Mouse (Mus musculus): ENCODE measurements around the gene Pip5k1a.
"Not testable (repeated sequence)": the region's sequence is repeated elsewhere in the genome, so short reads cannot be mapped to it uniquely, and the experiment has no call there.

Gene Pip5k1a

GRCm38 (mm10) chr3:95106338-95107117 lies at the start of gene Pip5k1a:
Gene Pip5k1a (minus strand): TSS chr3:95106930.
- DNase-seq (ENCODE audit: low read depth) = peak; percentile 99

- DNase-seq (ENCODE audit: low read depth) = peak; percentile 66
These were observed 47.1 kb upstream of the Pip5k1a start for GRCm38 (mm10) chr3:95153874-95154273.

GRCm38 (mm10) chr3:95147924-95148323 lies 41.2 kb upstream of the Pip5k1a start:
- no peak for DNase-seq (ENCODE audit: low read depth)

DNA sequence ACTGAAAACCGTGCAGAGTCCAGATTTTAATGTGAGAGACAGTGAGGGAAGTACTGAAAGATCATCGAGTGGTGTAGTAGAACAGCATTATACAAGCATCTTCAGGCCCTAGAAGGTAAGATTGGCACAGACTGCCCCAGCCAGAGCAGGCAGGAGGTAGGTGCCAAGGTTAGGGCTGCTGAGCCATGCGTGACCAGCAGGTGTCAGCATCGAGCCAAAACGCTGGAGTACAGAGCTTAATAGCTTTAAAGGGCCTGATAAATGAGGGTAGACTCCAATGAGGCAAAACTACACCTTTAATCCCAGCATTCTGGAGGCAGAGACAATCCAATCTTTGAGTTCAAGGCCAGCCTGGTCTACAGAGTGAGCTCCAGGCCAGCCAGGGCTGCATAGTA lies 35.9 kb upstream of the Pip5k1a start:
- peak; percentile 89 for DNase-seq (ENCODE audit: low read depth)

- DNase-seq (ENCODE audit: low read depth) = no peak
These were observed 35.4 kb upstream of the Pip5k1a start, which contains the start of gene Tnfaip8l2 for GRCm38 (mm10) chr3:95141952-95142616. Gene Tnfaip8l2 (minus strand): TSS chr3:95142360.

DNA sequence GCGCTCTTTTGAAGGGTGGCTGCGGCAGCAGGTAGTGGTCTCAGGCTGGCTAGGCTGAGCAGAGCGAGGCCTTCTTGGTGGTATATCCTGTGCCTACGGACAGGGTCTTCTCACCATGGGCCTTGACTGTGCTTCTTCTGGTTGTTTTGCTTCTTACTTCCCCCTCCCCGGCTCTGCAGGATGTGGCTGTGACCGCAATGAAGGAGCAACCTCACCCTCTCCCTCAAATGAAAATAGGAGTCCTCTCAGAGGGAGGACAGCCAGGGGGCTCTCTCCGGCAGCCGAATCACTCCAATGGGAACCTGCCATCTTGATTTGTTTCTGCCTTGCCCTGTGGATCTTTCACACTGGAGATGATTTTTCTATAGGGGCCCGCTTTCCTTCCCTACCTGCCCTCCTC lies 34.7 kb upstream of the Pip5k1a start:
- no peak for DNase-seq (ENCODE audit: low read depth)

GRCm38 (mm10) chr3:95140795-95141194 lies 34.1 kb upstream of the Pip5k1a start:
- DNase-seq (ENCODE audit: low read depth) = no peak

GRCm38 (mm10) chr3:95140289-95140595 lies 33.5 kb upstream of the Pip5k1a start:
- DNase-seq (ENCODE audit: low read depth) = no peak

DNA sequence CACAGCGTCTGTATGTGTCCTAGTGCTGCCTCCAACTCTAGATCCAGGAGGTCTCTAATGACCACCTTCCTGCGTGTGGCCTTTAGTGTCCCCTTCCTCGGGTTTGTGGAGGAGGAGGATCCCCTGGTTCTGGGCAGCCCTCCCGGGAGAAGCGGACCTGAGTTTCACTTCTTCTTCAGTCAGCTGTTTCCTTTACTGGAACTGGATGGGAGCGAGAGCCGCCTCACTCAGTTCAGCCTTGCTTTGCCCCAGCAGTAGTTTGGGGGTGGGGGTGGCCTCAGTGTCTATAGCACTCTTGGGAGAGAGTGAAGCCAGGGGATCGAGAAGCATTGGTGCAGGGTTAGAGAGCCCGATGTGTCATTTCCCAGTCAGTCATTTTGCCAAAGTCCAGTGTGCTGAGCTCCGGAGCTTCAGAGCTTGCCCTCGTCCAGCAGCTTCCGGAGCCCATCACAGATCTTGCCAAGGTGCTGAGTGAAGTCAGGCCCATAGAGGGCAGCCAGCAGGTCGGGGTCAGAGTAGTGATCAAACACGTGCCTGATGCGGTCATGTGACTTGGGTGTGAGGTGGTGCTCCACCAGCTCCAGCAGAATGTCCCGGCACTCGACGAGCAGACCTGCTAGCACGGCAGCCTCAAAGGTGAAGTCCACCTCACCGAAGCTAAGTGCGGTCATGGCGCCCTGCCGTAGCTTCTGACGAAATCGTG lies 33.0 kb upstream of the Pip5k1a start:
- DNase-seq (ENCODE audit: low read depth) = no peak

DNA sequence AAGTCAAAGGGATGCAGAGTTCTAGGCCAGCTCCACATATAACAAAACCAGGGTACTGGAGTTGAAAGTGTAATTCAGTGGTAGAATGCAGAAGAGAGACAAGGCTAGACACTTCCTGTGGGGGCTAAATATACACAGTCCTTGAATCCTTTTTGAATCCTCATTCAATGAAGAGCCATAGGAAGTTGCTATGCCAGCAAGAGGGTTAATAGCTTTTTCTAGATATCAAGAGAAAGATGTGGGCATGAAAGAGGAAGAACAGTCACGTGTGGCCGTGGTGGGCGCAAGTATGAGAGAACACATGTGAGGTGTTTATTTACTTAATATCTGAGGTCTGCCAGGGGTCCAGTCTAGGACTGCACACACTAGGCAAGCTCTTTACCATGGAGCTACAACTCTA lies 29.6 kb upstream of the Pip5k1a start:
- DNase-seq (ENCODE audit: low read depth) = no peak

DNA sequence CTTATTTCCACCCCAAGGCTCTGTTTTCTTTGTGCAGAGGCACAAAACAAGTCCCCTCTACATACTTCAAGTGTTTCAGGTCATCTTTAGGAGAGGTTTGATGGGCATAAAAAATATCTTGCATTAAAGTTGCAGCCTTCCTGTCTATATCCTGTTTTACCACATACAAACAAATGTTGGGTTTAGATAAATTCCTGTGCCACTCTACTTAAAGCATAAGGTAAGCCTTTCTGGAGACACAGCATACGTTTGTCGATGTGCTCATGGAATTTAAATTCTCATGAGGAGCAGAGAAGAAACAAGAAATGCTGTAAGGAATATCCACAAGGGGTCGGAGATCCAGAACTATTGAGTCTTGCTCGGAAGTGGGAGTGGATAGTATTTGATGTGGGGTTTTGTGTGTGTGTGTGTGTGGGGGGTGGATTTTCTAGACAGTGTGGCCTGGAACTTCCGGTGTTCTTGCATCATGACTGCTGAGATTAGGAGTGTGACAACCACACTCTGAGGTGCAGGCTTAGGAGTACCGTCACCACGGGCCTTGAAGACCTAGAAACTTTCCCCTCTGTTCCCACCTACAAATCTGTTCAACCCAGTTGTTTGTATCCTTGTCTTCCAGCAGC lies 28.8 kb upstream of the Pip5k1a start:
- DNase-seq (ENCODE audit: low read depth) = no peak

GRCm38 (mm10) chr3:95135023-95135422 lies 28.3 kb upstream of the Pip5k1a start:
- DNase-seq (ENCODE audit: low read depth) = peak; percentile 77

DNA sequence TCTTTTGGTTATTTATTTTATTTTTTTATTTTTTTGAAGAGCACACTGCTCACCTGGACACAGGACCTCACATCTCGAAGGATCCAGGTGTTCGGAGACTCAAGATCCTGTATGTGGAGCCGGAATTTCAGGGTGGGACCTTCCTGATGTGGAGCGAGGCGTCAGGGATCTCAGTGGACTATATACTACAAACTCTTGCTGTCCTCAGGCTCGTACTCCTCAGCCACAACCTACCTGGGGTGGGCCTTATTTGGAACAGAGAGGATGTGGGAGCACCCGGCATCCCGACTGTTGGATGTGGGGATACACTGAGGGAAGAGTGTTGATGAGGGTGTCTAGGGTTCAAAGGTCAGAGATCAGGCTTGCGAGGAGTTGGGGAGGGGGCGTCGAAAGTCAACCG lies 27.4 kb upstream of the Pip5k1a start:
- DNase-seq (ENCODE audit: low read depth) = not testable (repeated sequence)

GRCm38 (mm10) chr3:95133680-95134101 lies 27.0 kb upstream of the Pip5k1a start, which contains the start of the genes Scnm1 and Lysmd1:
Gene Scnm1 (minus strand): TSS chr3:95134011.
Gene Lysmd1 (plus strand): TSS chr3:95134088.
- peak; percentile 93 for DNase-seq (ENCODE audit: low read depth)

DNA sequence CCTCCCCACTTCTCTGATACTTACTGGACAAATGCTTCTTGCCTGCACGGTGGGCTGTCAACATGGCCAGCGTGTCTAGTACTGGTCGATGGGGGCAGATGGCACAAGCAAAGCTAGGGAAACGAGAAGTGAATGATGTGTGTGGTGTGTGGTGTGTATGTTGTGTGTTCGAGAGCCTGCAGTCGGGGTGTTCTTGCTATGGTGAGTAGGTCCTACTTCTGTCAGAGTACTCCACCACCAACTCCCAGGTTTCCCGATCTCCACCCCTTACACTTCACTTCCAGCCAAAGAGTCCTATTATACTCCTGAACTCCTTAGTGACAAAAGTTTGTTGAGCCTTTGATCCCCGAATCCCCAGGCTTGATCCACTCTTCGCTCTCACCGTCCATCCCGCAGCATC lies 26.4 kb upstream of the Pip5k1a start:
- no peak for DNase-seq (ENCODE audit: low read depth)

DNA sequence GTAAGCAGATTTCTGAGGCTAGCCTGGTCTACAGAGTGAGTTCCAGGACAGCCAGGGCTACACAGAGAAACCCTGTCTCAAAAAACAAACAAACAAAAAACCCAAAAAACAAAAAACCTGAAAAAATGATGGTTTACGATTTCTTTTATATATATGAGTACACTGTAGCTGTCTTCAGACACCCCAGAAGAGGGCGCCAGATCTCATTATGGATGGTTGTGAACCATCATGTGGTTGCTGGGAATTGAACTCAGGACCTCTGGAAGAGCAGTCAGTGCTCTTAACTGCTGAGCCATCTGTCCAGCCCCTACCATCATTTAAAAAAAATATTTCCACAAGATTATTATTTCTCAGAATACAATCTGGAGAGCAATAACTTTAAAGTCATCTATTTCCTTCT lies 25.7 kb upstream of the Pip5k1a start:
- DNase-seq (ENCODE audit: low read depth) = not testable (repeated sequence)

DNA sequence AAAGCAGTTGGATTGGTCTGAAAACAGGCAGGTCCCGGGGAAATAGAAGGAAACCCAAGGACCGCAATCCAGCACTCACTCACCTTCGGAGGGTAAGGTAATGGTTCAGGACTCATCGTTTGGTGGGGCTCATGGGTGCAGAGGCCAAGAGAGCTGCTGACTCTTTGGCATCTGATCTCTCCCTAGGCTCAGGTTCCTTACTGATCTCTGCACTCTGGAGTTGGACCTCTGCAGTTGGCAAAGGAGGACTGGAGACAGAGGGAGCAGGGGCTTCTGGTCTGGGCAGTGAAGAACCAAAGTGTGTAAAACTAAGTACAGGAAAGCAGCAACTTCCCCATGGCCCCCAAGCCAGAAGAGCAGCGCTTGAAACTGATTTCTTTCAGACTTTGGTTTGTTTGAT lies 23.4 kb upstream of the Pip5k1a start:
- no peak for DNase-seq (ENCODE audit: low read depth)

GRCm38 (mm10) chr3:95129226-95129651 lies 22.5 kb upstream of the Pip5k1a start:
- DNase-seq (ENCODE audit: low read depth) = no peak

DNA sequence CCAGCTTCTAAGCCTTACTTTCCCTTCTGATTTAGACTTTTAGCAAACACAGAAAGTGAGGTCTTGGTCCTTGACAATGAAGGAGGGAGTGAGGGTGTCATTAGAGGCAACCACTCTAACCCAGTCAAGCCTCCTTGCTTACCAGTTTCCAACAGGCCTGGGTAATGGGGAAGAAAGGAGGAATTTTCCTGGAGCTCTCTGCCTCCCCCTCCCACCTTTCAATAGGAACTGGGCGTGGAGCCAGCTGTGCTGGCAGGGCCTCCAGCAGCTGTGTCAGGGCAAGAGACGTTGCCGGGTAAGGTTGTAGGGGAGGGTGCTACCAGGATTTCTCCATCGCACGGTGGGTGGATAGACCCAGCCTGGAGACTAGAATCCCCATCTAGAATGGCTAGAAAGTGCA lies 18.2 kb upstream of the Pip5k1a start:
- peak; percentile 66 for DNase-seq (ENCODE audit: low read depth)

GRCm38 (mm10) chr3:95124246-95124645 lies 17.5 kb upstream of the Pip5k1a start, which contains the start of gene Tmod4:
Gene Tmod4 (plus strand): TSS chr3:95124476.
- DNase-seq (ENCODE audit: low read depth) = peak; percentile 19

DNA sequence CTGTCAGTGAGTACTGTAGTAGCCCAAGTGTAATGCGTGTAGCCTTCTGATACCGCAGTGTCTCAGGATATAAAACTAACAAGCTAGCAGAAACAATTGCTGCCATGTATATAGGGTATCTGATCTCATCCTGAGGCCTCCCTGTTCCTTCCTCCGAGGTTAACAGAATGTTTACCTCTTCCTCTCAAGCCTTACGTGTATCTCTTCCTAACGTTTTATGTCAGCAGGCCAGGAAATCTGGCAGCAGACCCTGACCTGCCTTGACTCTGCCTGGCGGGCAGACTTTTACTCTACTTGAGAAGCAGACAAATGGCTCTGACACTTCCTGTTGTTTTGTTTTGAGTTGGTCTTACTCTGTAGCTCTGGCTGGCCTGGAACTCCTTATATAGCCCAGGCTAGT lies 14.8 kb upstream of the Pip5k1a start:
- no peak for DNase-seq (ENCODE audit: low read depth)

GRCm38 (mm10) chr3:95117751-95118150 lies 11.0 kb upstream of the Pip5k1a start:
- DNase-seq (ENCODE audit: low read depth) = peak; percentile 80
